Mouse (Mus musculus) embryonic facial prominence, embryonic 14.5 days (tissue): ENCODE measurements around the gene Cxcl15. TPM values are rescaled to one million over a fixed set of nuclear protein-coding genes. Genes with fewer than 3 reads are reported as not detected.
"Not testable (repeated sequence)": the region's sequence is repeated elsewhere in the genome, so short reads cannot be mapped to it uniquely, and the experiment has no call there.

Source experiments
- ATAC-seq: fragments of 200-750 bp; cut with Nextera tagmentation; 2 replicates; pipeline ENCODE4 v1.8.0; 2017; ENCODE audit warnings: low read depth, moderate number of reproducible peaks, moderate TSS enrichment
- DNase-seq: peaks from one replicate; pipeline ENCODE4 v3.0.0-alpha.2; 2015; ENCODE audit warnings: low spot score
- H3K27ac ChIP-seq: fragments of 300-500 bp; sonication (generic); replicated peaks from 2 replicates; pipeline ENCODE4 v1.5.1; 2014; ENCODE audit warnings: low read depth, mild to moderate bottlenecking, low read length, moderate library complexity
- H3K27me3 ChIP-seq: fragments of 300-500 bp; sonication (generic); replicated peaks from 2 replicates; pipeline ENCODE4 v1.6.1; 2014; ENCODE audit warnings: low read length; ENCODE audit not compliant: control insufficient read depth, insufficient read depth
- H3K36me3 ChIP-seq: fragments of 300-500 bp; sonication (generic); 2 replicates; pipeline ENCODE4 v1.6.1; 2014; ENCODE audit warnings: low read length, mixed read lengths; ENCODE audit not compliant: control insufficient read depth, insufficient read depth
- H3K4me1 ChIP-seq: fragments of 300-500 bp; sonication (generic); 2 replicates; pipeline ENCODE4 v1.6.1; 2014; ENCODE audit warnings: antibody characterized with exemption, low read length; ENCODE audit not compliant: control insufficient read depth, insufficient read depth
- H3K4me2 ChIP-seq: fragments of 300-500 bp; sonication (generic); 2 replicates; pipeline ENCODE4 v1.6.1; 2014; ENCODE audit warnings: low read depth, mild to moderate bottlenecking, low read length, moderate library complexity, mixed read lengths
- H3K4me3 ChIP-seq: fragments of 300-500 bp; sonication (generic); 2 replicates; pipeline ENCODE4 v1.5.1; 2014; ENCODE audit warnings: low read depth, mild to moderate bottlenecking, low read length
- H3K9ac ChIP-seq: fragments of 300-500 bp; sonication (generic); 2 replicates; pipeline ENCODE4 v1.6.1; 2014; ENCODE audit warnings: low read depth, mild to moderate bottlenecking, low read length, moderate library complexity, mixed read lengths
- H3K9me3 ChIP-seq: fragments of 300-500 bp; sonication (generic); 2 replicates; pipeline ENCODE4 v1.6.1; 2016; ENCODE audit warnings: low read length; ENCODE audit not compliant: control insufficient read depth
- WGBS: fragments of 180-500 bp; shearing (Covaris S2); extraction: QIAGEN DNeasy Blood & Tissue Kit; methylation state at CpG from one replicate; pipeline ENCODE4 v1.1.7; 2014; 5-methylcytosine and 5-hydroxymethylcytosine counted together
- microRNA-seq: library from miRNA; unstranded; fragments of <30 nt; microRNA quantifications from one replicate; pipeline ENCODE4, GENCODE M21; 2016; ENCODE audit warnings: borderline number of aligned reads
- polyA plus RNA-seq: library from polyadenylated mRNA; unstranded; fragments of >200 nt; fragmentation: Nextera tagmentation; extraction: Ambion mirVana; gene quantifications from 2 replicates; pipeline ENCODE4 v1.2.1, GENCODE M21; 2014

Gene Cxcl15
- polyA plus RNA-seq, 1 experiment from 2014 or later: 0.07 TPM

- not testable (repeated sequence) for H3K4me1 ChIP-seq, DNase-seq, H3K9ac ChIP-seq, ATAC-seq, H3K9me3 ChIP-seq, H3K27me3 ChIP-seq, H3K36me3 ChIP-seq, H3K27ac ChIP-seq, H3K4me3 ChIP-seq, H3K4me2 ChIP-seq
- 92% methylated on average over 11 of the region's 11 CpGs for WGBS
Observed at GRCm38 (mm10) chr5:90851391-90851790, 57.1 kb downstream of the Cxcl15 start.

Small RNA genes within 50 kb of the gene (microRNA-seq; reads per million reads assigned to microRNA genes)
- not detected for gene Gm24322

Other genes with a start within 250 kb of the Cxcl15 start
- 0.10 TPM in 1 of 2 replicates, not detected in the other for gene 5830473C10Rik, start 233.4 kb upstream of the Cxcl15 start, polyA plus RNA-seq
- gene Rassf6, start 153.9 kb upstream of the Cxcl15 start, polyA plus RNA-seq: 2.0 and 2.1 TPM in 2 replicates
- gene Cxcl5, start 35.2 kb upstream of the Cxcl15 start, polyA plus RNA-seq: 2.0 and 2.6 TPM in 2 replicates
- 1.8 and 3.6 TPM in 2 replicates for gene Ppbp, start 26.0 kb upstream of the Cxcl15 start, polyA plus RNA-seq
- 94.9 and 125 TPM in 2 replicates for gene Pf4, start 22.1 kb upstream of the Cxcl15 start, polyA plus RNA-seq
- gene Cxcl3, start 8.4 kb upstream of the Cxcl15 start, polyA plus RNA-seq: 0.17 TPM in 1 of 2 replicates, not detected in the other
- gene Cxcl1, start 96.7 kb downstream of the Cxcl15 start, polyA plus RNA-seq: 1.3 TPM in 2 replicates
- gene Cxcl2, start 109.3 kb downstream of the Cxcl15 start, polyA plus RNA-seq: 0.18 TPM in 1 of 2 replicates, not detected in the other
- 43.1 and 47.7 TPM in 2 replicates for gene Mthfd2l, start 136.6 kb downstream of the Cxcl15 start, polyA plus RNA-seq
- 0.34 and 0.35 TPM in 2 replicates for gene Epgn, start 232.9 kb downstream of the Cxcl15 start, polyA plus RNA-seq